Mouse (Mus musculus) neural tube, embryonic 14.5 days (tissue): Measurements from ENCODE around the gene Zfand6. TPM values are rescaled to one million over a fixed set of nuclear protein-coding genes. Genes with fewer than 3 reads are reported as not detected.

Experiments used
- ATAC-seq: fragments of 200-750 bp; cut with Nextera tagmentation; 2 replicates; pipeline ENCODE4 v1.8.0; 2017; ENCODE audit warnings: low read depth, mild to moderate bottlenecking, moderate TSS enrichment, moderate library complexity
- H3K27ac ChIP-seq: fragments of 300-500 bp; sonication (generic); 2 replicates; pipeline ENCODE4 v1.5.1; 2014; ENCODE audit warnings: low read depth, mild to moderate bottlenecking, control low read depth, low read length, moderate library complexity, mixed read lengths
- H3K27me3 ChIP-seq: fragments of 300-500 bp; sonication (generic); 2 replicates; pipeline ENCODE4 v1.6.1; 2014; ENCODE audit warnings: low read length; ENCODE audit not compliant: control insufficient read depth, insufficient read depth
- H3K36me3 ChIP-seq: fragments of 300-500 bp; sonication (generic); 2 replicates; pipeline ENCODE4 v1.6.1; 2014; ENCODE audit warnings: low read length, mixed read lengths; ENCODE audit not compliant: control insufficient read depth, insufficient read depth
- H3K4me1 ChIP-seq: fragments of 300-500 bp; sonication (generic); 2 replicates; pipeline ENCODE4 v1.6.1; 2014; ENCODE audit warnings: low read length; ENCODE audit not compliant: control insufficient read depth, insufficient read depth
- H3K4me2 ChIP-seq: fragments of 300-500 bp; sonication (generic); 2 replicates; pipeline ENCODE4 v1.6.1; 2014; ENCODE audit warnings: mild to moderate bottlenecking, low read depth, low read length, control low read depth
- H3K4me3 ChIP-seq: fragments of 300-500 bp; sonication (generic); 2 replicates; pipeline ENCODE4 v1.5.1; 2014; ENCODE audit warnings: low read depth, low read length, control low read depth, mixed read lengths
- H3K9ac ChIP-seq: fragments of 300-500 bp; sonication (generic); replicated peaks from 2 replicates; pipeline ENCODE4 v1.6.1; 2014; ENCODE audit warnings: low read depth, mild to moderate bottlenecking, control low read depth, low read length, mixed read lengths
- H3K9me3 ChIP-seq: fragments of 300-500 bp; sonication (generic); 2 replicates; pipeline ENCODE4 v1.6.1; 2016; ENCODE audit warnings: low read length; ENCODE audit not compliant: control insufficient read depth
- WGBS: fragments of 180-500 bp; shearing (Covaris S2); extraction: QIAGEN DNeasy Blood & Tissue Kit; methylation state at CpG from one replicate; pipeline ENCODE4 v1.1.7; 2014; 5-methylcytosine and 5-hydroxymethylcytosine counted together
- polyA plus RNA-seq: library from polyadenylated mRNA; unstranded; fragments of >200 nt; fragmentation: Nextera tagmentation; extraction: Ambion mirVana; gene quantifications from 2 replicates; pipeline ENCODE4 v1.2.1, GENCODE M21; 2014

The Zfand6 gene
- polyA plus RNA-seq, 1 experiment from 2014 or later, result 239 TPM

DNA sequence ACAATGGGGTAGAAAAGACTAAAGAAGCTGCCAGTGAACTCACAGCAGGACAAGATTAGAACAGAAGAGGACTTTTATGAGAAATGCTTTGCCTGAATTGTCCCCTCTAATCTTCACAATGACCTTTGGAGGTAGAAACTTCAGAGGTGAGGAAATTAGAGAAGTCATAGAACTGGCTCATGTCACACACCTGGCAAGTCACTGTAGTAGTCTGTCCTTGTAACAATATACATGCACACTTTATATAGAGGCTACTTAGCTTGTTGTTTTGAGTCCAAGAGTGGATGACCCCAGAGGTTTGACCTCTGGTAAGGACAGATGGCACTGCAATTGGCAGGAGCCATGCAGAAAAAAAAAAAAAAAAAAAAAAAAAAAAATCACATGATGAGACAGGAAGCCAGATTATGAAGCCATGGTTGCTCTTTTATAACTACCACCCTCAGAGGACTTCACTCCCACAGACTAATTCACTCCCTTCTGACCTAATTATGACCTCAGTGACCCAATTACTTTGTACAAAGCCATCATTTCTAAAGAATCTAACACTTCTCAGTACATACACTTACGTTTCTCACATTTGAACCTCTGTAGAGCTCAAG is 20.1 kb downstream of the Zfand6 start:
- ATAC-seq, result no peak
- WGBS, result 47% methylated on average over 1 of the region's 1 CpGs

DNA sequence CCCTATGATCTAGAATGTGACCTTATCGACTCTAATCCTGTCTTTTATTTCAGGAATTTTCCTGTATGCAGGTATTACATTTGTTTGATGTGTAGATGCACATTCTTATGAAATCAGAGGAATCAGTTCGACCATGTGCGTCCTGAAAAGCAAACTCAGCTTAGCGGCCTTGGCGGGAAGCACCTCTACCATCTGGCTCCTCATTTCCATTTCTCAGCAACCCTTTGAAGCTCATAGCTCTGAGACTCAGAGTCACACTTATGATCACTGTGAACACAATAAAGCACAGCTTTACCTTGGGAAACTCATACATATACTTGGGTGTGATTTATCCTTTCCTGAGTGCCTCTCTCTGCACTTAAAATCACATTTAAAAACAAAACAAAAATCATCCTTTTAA is 21.8 kb downstream of the Zfand6 start:
- WGBS, result 76% methylated on average over 5 of the region's 5 CpGs
- H3K27me3 ChIP-seq, result no peaks in the 10 kb centered on the region
- no peak overlapping the region for H3K4me3 ChIP-seq
- H3K9me3 ChIP-seq, result no peaks in the 10 kb centered on the region
- no peak overlapping the region for H3K4me2 ChIP-seq
- no peaks in the 10 kb centered on the region for H3K4me1 ChIP-seq
- no peak overlapping the region for H3K27ac ChIP-seq
- H3K36me3 ChIP-seq, result no peaks in the 10 kb centered on the region
- no peak overlapping the region for H3K9ac ChIP-seq
- ATAC-seq, result no peak

More for the DNA sequence above, 20.1 kb downstream of the Zfand6 start:
- no peaks in the 10 kb centered on the region for H3K27me3 ChIP-seq
- no peaks in the 10 kb centered on the region for H3K4me1 ChIP-seq
- no peak overlapping the region for H3K4me2 ChIP-seq
- H3K4me3 ChIP-seq, result no peak overlapping the region
- H3K36me3 ChIP-seq, result no peaks in the 10 kb centered on the region
- no peaks in the 10 kb centered on the region for H3K9me3 ChIP-seq
- no peak overlapping the region for H3K9ac ChIP-seq
- H3K27ac ChIP-seq, result no peak overlapping the region

DNA sequence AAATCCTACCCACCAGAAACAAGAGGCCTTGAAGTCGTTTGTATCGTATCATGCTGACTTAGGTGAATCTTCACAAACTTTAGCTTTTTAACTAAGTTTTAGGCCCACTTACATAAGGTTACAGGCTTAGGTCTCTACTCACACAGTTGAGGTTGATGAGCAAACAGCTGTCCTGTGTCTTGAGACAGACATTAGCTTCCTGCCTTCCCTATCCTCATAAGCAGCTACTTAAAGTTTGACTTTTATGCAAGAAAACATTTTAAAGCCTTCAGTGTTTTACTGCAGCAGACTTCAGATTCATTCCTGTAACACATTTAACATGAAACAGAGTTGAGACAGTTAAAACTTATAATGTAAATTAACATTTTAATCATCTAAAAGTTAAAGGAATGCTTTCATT is 37.0 kb downstream of the Zfand6 start:
- Histone ChIP-seq H3K4me1 (no peaks in the 10 kb centered on the region), H3K27ac (no peak overlapping the region), H3K4me2 (no peak overlapping the region), H3K36me3 (no peaks in the 10 kb centered on the region), H3K4me3 (no peak overlapping the region), H3K9ac (no peak overlapping the region), H3K27me3 (no peaks in the 10 kb centered on the region), H3K9me3 (no peaks in the 10 kb centered on the region)
- no peak for ATAC-seq
- WGBS, result 86% methylated on average over 2 of the region's 2 CpGs

DNA sequence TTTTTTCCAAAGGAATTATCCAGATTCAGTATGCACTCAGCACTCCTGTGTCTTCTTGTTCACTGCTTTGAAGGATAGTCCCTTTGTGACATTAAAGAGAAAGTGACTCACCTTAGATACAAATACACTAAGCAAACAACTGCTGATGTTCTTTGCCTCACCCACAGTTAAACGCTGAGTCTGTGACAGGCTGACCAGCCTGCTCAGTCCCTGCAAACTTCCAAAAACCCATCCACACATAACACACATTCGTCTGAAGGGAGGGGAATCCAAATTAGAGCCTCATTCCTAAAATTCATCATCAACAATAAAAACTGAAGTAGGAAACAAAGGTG is 37.8 kb downstream of the Zfand6 start:
- no peaks in the 10 kb centered on the region for H3K27me3 ChIP-seq
- WGBS, result 76% methylated on average over 2 of the region's 2 CpGs
- no peak overlapping the region for H3K4me3 ChIP-seq
- no peak overlapping the region for H3K4me2 ChIP-seq
- no peaks in the 10 kb centered on the region for H3K4me1 ChIP-seq
- ATAC-seq, result no peak
- no peaks in the 10 kb centered on the region for H3K9me3 ChIP-seq
- H3K9ac ChIP-seq, result no peak overlapping the region
- no peaks in the 10 kb centered on the region for H3K36me3 ChIP-seq
- no peak overlapping the region for H3K27ac ChIP-seq

DNA sequence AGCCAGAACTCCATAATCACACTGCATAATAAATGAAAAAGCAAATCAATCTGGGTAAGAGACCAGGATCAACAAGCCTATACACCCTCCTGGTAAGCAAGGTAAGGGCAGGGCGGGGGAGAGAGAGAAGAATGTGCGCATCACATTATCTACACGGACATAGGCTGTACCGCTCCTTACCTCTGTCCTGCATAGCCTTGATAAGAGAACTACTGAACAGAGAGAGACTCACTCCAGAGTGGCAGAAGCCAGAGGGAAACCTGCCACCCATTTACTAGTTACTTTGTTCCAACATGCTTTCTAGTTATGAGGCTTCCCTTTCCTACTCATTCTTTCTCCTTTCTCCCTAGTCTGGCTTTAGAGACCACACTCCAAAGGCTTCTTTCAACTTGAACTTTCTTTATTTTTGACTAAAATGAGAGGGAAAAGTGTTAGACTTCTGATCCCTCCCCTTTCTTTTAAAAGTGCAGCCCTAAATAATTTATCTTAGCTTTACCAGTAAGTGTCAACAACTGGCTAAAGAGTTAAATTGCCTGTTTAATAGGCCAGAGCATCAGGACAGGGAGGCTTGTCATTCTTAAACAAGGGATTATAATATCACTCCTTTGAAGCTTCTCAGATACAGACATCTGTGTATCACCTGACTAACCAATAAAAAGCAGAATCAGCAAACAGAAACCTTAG is 38.3 kb downstream of the Zfand6 start:
- WGBS, result 97% methylated on average over 4 of the region's 4 CpGs
- H3K4me2 ChIP-seq, result no peak overlapping the region
- H3K36me3 ChIP-seq, result no peaks in the 10 kb centered on the region
- no peaks in the 10 kb centered on the region for H3K4me1 ChIP-seq
- no peak overlapping the region for H3K9ac ChIP-seq
- H3K27ac ChIP-seq, result no peak overlapping the region
- no peak overlapping the region for H3K4me3 ChIP-seq
- no peaks in the 10 kb centered on the region for H3K9me3 ChIP-seq
- H3K27me3 ChIP-seq, result no peaks in the 10 kb centered on the region
- no peak for ATAC-seq

DNA sequence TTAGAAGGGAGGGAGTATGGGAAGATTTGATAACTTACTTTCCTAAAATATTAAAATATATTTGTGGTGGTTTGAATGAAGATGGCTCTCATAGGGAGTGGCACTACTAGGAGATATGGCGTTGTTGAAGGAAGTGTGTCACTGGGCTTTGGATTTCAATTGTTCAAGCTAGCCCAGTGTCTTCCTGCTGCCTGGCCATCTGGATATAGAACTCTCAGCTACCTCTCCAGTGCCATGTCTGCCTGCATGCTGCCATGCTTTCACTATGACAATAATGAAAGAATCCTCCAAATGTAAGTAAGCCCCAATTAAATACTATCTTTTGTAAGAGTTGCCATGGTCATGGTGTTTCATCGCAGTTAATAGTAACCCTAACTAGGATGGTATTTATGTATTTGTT is 40.7 kb downstream of the Zfand6 start:
- WGBS, result 94% methylated on average over 2 of the region's 2 CpGs
- ATAC-seq, result no peak

DNA sequence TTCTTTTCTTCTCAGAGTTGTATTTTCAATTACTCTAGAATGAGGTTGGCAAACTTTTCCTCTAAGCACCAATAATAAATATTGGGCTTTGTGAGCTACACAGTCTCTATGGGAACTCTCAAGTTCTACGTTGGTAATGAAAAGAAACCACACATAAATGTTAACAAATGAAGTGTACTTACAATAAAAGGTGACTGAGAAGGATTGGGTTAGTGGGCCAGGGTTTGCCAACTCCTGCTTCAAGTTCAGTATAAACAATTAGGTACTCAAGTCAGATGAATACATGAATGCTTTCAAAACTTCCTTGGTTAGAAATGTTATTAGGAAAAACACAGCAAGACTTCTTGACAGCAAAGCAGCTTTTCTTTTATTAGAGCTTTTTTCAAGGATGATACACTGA is 43.5 kb downstream of the Zfand6 start:
- no peak overlapping the region for H3K27ac ChIP-seq
- H3K9ac ChIP-seq, result no peak overlapping the region
- ATAC-seq, result no peak
- H3K27me3 ChIP-seq, result no peaks in the 10 kb centered on the region
- no peaks in the 10 kb centered on the region for H3K36me3 ChIP-seq
- H3K9me3 ChIP-seq, result no peaks in the 10 kb centered on the region
- WGBS, result 34% methylated on average over 1 of the region's 1 CpGs
- H3K4me3 ChIP-seq, result no peak overlapping the region
- no peak overlapping the region for H3K4me2 ChIP-seq
- no peaks in the 10 kb centered on the region for H3K4me1 ChIP-seq

More for the DNA sequence above, 40.7 kb downstream of the Zfand6 start:
- no peaks in the 10 kb centered on the region for H3K36me3 ChIP-seq
- H3K9ac ChIP-seq, result no peak overlapping the region
- no peak overlapping the region for H3K4me3 ChIP-seq
- no peaks in the 10 kb centered on the region for H3K4me1 ChIP-seq
- H3K4me2 ChIP-seq, result no peak overlapping the region
- H3K27ac ChIP-seq, result no peak overlapping the region
- no peaks in the 10 kb centered on the region for H3K9me3 ChIP-seq
- H3K27me3 ChIP-seq, result no peaks in the 10 kb centered on the region

DNA sequence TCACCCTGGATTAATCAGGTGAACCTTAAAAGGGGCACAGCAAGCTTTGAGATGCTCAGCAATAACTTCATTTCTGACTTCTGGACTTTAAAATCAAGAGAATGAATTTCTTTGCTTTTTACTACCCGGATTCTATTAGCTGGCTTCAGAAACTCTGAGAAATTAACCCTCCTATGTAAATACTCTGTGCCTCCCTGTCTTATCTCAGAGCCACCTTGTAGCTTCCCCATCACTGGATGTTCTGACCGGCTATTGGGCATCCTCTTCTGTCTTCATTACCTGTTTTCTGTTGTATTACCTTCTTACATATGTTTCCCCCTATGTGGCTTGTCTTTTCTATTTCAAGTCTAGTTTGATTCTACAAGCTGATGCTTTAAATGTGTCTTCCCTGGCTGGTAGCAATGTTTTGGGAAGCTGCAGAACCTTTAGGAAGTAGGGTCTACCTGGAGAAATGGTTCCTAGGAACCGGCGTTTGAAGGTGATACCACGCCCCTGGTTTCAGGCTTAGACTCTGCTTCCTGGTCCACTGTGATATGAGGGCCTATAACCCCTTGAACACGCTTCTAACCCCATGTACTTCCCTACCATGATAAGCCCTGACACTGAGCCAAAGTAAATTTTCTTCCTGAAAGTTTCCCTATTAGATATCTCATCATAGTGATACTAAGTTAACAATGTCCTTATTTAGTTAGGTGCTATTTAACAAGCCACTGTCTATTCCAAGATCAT is 46.3 kb downstream of the Zfand6 start:
- Histone ChIP-seq H3K4me1 (no peaks in the 10 kb centered on the region), H3K9ac (no peak overlapping the region), H3K4me2 (no peak overlapping the region), H3K36me3 (no peaks in the 10 kb centered on the region), H3K27ac (no peak overlapping the region), H3K9me3 (no peaks in the 10 kb centered on the region), H3K4me3 (no peak overlapping the region), H3K27me3 (no peaks in the 10 kb centered on the region)
- no peak for ATAC-seq
- 94% methylated on average over 6 of the region's 6 CpGs for WGBS

DNA sequence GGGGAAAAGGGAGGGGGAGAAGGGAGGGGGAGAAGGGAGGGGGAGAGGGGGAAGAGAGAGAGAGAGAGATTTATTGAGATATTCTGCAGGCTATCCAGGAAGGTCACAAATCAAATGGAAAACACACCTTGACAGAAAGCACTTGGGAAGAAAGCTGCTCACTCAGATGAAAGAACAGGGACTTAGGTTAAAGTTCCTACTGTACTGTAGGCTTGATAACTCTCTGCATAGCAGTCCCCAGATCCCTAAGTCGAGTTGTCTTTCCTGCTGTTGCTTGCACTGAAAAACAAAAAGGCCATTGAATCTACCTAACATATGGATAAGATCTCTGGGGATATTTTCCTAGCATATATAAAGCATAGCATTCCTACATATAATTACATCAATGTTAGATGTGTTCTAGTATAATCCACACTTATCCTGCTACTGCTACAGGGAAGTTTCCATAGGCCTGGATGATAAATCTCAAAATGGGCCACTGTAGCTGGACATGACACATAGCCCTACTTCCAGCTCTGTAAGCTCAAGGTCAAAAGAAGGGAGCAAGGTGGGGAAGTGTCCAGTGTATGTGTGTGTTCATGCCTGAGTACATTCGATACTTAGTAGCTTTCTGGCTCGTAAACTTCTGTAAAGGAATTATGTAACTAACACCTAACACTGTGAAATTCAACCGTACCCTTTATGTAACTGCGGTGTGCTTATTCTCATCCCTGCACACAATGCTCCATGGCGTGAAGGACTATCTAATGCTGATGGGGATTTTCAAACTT is 47.4 kb downstream of the Zfand6 start:
- no peaks in the 10 kb centered on the region for H3K36me3 ChIP-seq
- no peak for ATAC-seq
- WGBS, result 78% methylated on average over 6 of the region's 6 CpGs
- no peak overlapping the region for H3K4me2 ChIP-seq
- no peaks in the 10 kb centered on the region for H3K27me3 ChIP-seq
- no peaks in the 10 kb centered on the region for H3K9me3 ChIP-seq
- H3K9ac ChIP-seq, result no peak overlapping the region
- H3K4me3 ChIP-seq, result no peak overlapping the region
- no peaks in the 10 kb centered on the region for H3K4me1 ChIP-seq
- no peak overlapping the region for H3K27ac ChIP-seq
